Mouse (Mus musculus): Measurements from ENCODE around the gene Mt2.
"Not testable (repeated sequence)": the region's sequence is repeated elsewhere in the genome, so short reads cannot be mapped to it uniquely, and the experiment has no call there.

Mt2 gene

GRCm38 (mm10) chr8:94172075-94172808 lies at the start of gene Mt2:
TSS of gene Mt2 (plus strand) at chr8:94172664.
- no peak for DNase-seq (ENCODE audit: low spot score)

- no peak for DNase-seq (ENCODE audit: low spot score)
Observed at GRCm38 (mm10) chr8:94122711-94123468, 49.6 kb upstream of the Mt2 start.

- DNase-seq (ENCODE audit: low spot score): no peak
Observed at GRCm38 (mm10) chr8:94127711-94128110, 44.8 kb upstream of the Mt2 start.

- DNase-seq (ENCODE audit: low spot score): no peak
Observed at GRCm38 (mm10) chr8:94129133-94129789, 43.2 kb upstream of the Mt2 start.

- DNase-seq (ENCODE audit: low spot score): no peak
Observed at GRCm38 (mm10) chr8:94130126-94130525, 42.3 kb upstream of the Mt2 start.

- no peak for DNase-seq (ENCODE audit: low spot score)
Observed at GRCm38 (mm10) chr8:94132096-94132495, 40.4 kb upstream of the Mt2 start.

GRCm38 (mm10) chr8:94134601-94135000 lies 37.9 kb upstream of the Mt2 start:
- DNase-seq (ENCODE audit: low spot score): not testable (repeated sequence)

- DNase-seq (ENCODE audit: low spot score): no peak
Observed at GRCm38 (mm10) chr8:94135556-94135955, 36.9 kb upstream of the Mt2 start.

- DNase-seq (ENCODE audit: low spot score): no peak
Observed at GRCm38 (mm10) chr8:94136192-94136591, 36.3 kb upstream of the Mt2 start.

GRCm38 (mm10) chr8:94136933-94137332 lies 35.5 kb upstream of the Mt2 start, which contains the start of gene Mt4:
TSS of gene Mt4 (plus strand) at chr8:94137197.
- no peak for DNase-seq (ENCODE audit: low spot score)

- no peak for DNase-seq (ENCODE audit: low spot score)
Observed at GRCm38 (mm10) chr8:94140266-94140795, 32.1 kb upstream of the Mt2 start.

GRCm38 (mm10) chr8:94148236-94148635 lies 24.2 kb upstream of the Mt2 start:
- no peak for DNase-seq (ENCODE audit: low spot score)

GRCm38 (mm10) chr8:94150925-94151324 lies 21.5 kb upstream of the Mt2 start:
- DNase-seq (ENCODE audit: low spot score): no peak

GRCm38 (mm10) chr8:94152513-94153300 lies 19.8 kb upstream of the Mt2 start, which contains the start of gene Mt3:
TSS of gene Mt3 (plus strand) at chr8:94152607.
- peak; percentile 72 for DNase-seq (ENCODE audit: low spot score)

- no peak for DNase-seq (ENCODE audit: low spot score)
Observed at GRCm38 (mm10) chr8:94153451-94153850, 19.0 kb upstream of the Mt2 start.

GRCm38 (mm10) chr8:94154537-94154936 lies 17.9 kb upstream of the Mt2 start:
- DNase-seq (ENCODE audit: low spot score): no peak

- no peak for DNase-seq (ENCODE audit: low spot score)
Observed at GRCm38 (mm10) chr8:94156092-94156491, 16.4 kb upstream of the Mt2 start.

GRCm38 (mm10) chr8:94165772-94166171 lies 6.7 kb upstream of the Mt2 start:
- DNase-seq (ENCODE audit: low spot score): not testable (repeated sequence)

GRCm38 (mm10) chr8:94167244-94167643 lies 5.2 kb upstream of the Mt2 start:
- DNase-seq (ENCODE audit: low spot score): peak; percentile 86

GRCm38 (mm10) chr8:94169547-94169946 lies 2.9 kb upstream of the Mt2 start:
- no peak for DNase-seq (ENCODE audit: low spot score)

GRCm38 (mm10) chr8:94171321-94171755 lies 1.1 kb upstream of the Mt2 start:
- DNase-seq (ENCODE audit: low spot score): no peak
